In the genomic region with DNA sequence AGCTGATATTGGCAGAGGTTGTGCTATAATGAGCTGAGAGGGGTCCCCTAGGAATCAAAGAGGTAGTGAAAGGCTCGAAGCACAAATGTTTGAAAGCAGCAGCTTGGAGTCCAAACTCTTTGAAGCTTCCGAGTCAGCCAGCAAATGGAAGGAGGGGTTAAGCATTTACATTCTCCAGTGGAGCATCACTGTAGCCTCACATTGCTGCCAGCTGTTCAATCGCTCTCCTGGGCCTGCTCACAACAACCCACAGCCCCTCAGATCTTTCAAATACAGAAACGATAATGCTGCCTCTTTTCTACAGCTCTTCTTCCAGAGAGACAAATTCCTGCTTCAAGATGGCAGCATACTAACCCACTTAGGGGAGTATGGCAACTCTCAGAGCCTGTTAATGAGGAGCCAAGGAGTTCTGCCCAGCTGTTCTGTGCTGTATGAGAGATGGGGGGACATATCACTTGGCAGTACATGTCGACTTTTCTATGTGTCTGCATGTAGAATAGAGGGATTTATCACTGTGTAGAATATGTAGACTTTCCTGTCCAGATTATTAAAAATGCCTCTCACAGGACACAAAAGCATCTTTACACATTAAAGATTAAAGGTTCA, we compare ENCODE assay signal across 23 mouse cellular contexts.
"Had no signal": no experiment of that assay in that cellular context is flagged by ENCODE, and none has a peak within 500 bp of the region (broad histone marks: within the 10 kb centered on the region; RNA-seq: fewer than 3 reads in every experiment).

No protein-coding gene starts in this region.

- H3K36me3 ChIP-seq: limb, embryonic 10.5 days; limb, embryonic 13.5 days; liver, embryonic 12.5 days; liver, embryonic 15.5 days; lung, embryonic 15.5 days; midbrain, embryonic 12.5 days; neural tube, embryonic 12.5 days; stomach, embryonic 15.5 days had no signal

- H3K27me3 ChIP-seq: limb, embryonic 13.5 days; liver, embryonic 12.5 days; liver, embryonic 15.5 days; lung, embryonic 15.5 days; megakaryocyte, embryonic 14.5 days; midbrain, embryonic 12.5 days; neural tube, embryonic 12.5 days; stomach, embryonic 15.5 days had no signal

- H3K9me3 ChIP-seq: limb, embryonic 10.5 days; limb, embryonic 13.5 days; liver, embryonic 12.5 days; liver, embryonic 15.5 days; lung, embryonic 15.5 days; megakaryocyte, embryonic 14.5 days; midbrain, embryonic 12.5 days; neural tube, embryonic 12.5 days; stomach, embryonic 15.5 days had no signal

- H3K4me2 ChIP-seq: limb, embryonic 13.5 days; liver, embryonic 12.5 days; liver, embryonic 15.5 days; lung, embryonic 15.5 days; midbrain, embryonic 12.5 days; neural tube, embryonic 12.5 days; stomach, embryonic 15.5 days had no signal

- DNase-seq: kidney, adult 18-20 months; kidney, adult 9 months; kidney, postnatal 14 days; layer of hippocampus, adult 9-11 months; liver; lung, adult 18-20 months; lung, postnatal 10 days; lung, postnatal 36 days; right cerebral cortex, adult 18-20 months; right cerebral cortex, postnatal 14 days; spleen, adult 18-20 months; thymus, postnatal 25 days had no signal

- H3K4me3 ChIP-seq: layer of hippocampus, adult 2 months; limb, embryonic 10.5 days; limb, embryonic 13.5 days; liver, embryonic 12.5 days; liver, embryonic 15.5 days; lung, embryonic 15.5 days; megakaryocyte, embryonic 14.5 days; midbrain, embryonic 12.5 days; neural tube, embryonic 12.5 days; stomach, embryonic 15.5 days had no signal

- ATAC-seq: intestine, embryonic 16.5 days; liver, embryonic 12.5 days had no signal

- H3K4me1 ChIP-seq: limb, embryonic 10.5 days; limb, embryonic 13.5 days; liver, embryonic 12.5 days; liver, embryonic 15.5 days; lung, embryonic 15.5 days; megakaryocyte, embryonic 14.5 days; midbrain, embryonic 12.5 days; neural tube, embryonic 12.5 days; stomach, embryonic 15.5 days had no signal

- H3K9ac ChIP-seq: limb, embryonic 13.5 days; liver, embryonic 12.5 days; liver, embryonic 15.5 days; lung, embryonic 15.5 days; midbrain, embryonic 12.5 days; neural tube, embryonic 12.5 days; stomach, embryonic 15.5 days had no signal

- H3K27ac ChIP-seq: layer of hippocampus, adult 2 months; limb, embryonic 10.5 days; limb, embryonic 13.5 days; liver, embryonic 12.5 days; liver, embryonic 15.5 days; lung, embryonic 15.5 days; midbrain, embryonic 12.5 days; neural tube, embryonic 12.5 days; stomach, embryonic 15.5 days had no signal
